Mouse (Mus musculus) hematopoietic stem cell, adult 5-6 weeks (primary cell): ENCODE results near the gene Wars2. TPM values are rescaled to one million over a fixed set of nuclear protein-coding genes. Genes with fewer than 3 reads are reported as not detected.
A peak's percentile ranks its signal among the peaks of the same experiment; 100 is the strongest.

ENCODE experiments used
- ATAC-seq, 2 experiments: fragments of 125-278 bp in 1 of 2; replicated peaks in 1 of 2; 2 replicates each; pipeline ENCODE4 v1.8.0; 2016 to 2017; ENCODE audit warnings: inconsistent platforms in 2 of 2, mild to moderate bottlenecking in 2 of 2, moderate number of reproducible peaks in 2 of 2, low read depth in 1 of 2, moderate TSS enrichment in 1 of 2; ENCODE audit not compliant: low FRiP score in 2 of 2, poor library complexity in 2 of 2, severe bottlenecking in 2 of 2, insufficient read depth in 1 of 2, low TSS enrichment in 1 of 2
- total RNA-seq: library from RNA; stranded (forward); fragments of 172-1452, 232-1000 nt; gene quantifications from 2 replicates; pipeline ENCODE4 v1.2.3, GENCODE M21; 2017

Wars2 gene
- 7.8 TPM in 2 replicates for total RNA-seq

- peak; percentile 98 to 99 for ATAC-seq
Observed at GRCm38 (mm10) chr3:99140940-99141854, at the start of gene Wars2. Wars2 (plus strand) TSS chr3:99141068.

GRCm38 (mm10) chr3:99096816-99097215 is 44.1 kb upstream of the Wars2 start:
- no peak for ATAC-seq

DNA sequence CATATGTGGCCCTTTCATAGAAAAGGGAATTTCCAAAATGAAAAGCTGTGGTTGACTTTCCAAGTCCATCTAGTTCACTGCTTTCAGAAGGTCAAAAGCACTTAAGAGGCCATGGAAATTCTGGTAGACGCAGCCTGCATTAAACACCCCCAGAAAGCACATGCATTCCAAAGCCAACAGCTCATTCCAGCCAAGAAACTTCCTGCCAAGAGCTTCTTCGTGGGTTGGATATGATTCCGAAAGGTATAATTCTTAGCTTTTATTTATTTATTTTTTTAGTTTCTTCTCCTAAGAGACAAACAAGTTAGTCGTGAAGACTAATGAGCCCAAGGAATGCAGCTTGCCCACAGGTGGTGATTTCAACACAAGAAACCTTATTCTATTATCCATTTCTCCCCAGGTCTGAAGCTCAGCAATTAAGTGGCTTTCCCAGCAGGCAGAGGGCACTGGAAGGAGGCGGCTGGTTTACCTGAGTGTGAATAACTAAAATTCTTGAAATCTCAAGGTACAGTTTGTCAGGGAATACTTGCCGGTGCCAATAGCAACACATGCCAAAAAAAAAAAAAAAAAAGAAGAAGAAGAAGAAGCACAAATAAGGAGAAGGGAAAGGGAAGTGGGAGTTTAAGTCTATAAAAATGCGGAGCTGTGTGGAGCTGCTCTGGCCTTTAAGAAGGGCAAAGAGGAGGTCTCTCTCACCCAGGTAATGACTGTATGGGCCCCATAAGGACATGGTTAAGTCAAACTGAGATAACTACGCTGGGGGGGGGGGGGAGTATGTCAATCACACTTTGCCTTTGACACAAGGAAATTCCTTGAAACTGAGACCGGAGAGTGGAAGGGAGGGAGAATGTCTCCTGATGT is 30.3 kb upstream of the Wars2 start:
- no peak for ATAC-seq

DNA sequence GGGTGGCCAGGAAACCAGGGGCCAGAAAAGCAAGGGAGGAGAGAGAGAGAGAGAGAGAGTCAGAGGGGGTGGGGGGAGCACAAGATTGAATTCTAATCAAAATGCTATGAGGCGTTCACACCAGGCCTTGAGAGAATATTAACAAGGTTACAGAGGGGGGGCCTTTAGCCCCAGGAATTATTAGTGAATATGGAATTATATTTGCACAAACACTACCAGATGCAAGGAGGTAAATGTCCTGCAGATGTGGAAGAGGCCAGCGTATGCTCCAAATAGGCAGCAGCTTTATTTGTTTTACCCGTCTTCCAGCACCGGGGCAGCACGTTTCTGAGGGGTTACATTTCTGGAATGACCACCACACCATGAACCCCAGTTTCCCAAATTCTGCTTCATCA is 29.7 kb upstream of the Wars2 start:
- ATAC-seq, result no peak

- peak in 1 of 2 experiments; percentile 36; a peak in 1 of 4 replicates for ATAC-seq
Observed at GRCm38 (mm10) chr3:99113266-99113837, 27.5 kb upstream of the Wars2 start.

- ATAC-seq, result no peak
Observed at GRCm38 (mm10) chr3:99120942-99121341, 19.9 kb upstream of the Wars2 start.

DNA sequence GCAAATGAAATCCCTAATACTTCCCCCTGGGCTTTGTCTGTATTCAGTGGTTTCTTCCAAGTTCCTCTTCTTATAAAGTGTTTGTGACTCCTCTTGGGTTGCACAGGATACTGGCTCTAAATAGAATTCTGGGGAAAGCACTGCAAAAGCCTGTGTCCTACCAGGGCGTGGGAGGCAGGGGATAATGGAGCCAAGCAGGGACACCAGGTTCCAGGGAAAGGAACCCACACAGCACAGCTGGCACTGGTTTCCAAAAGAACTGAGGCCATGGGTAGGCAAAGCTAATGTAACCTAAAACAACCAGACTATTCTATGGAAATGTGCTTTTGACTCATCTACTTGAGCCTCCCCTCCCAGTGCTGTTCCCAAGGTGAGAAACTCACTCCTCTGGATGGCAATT is 10.3 kb upstream of the Wars2 start:
- no peak for ATAC-seq

GRCm38 (mm10) chr3:99131973-99132372 is 8.9 kb upstream of the Wars2 start:
- no peak for ATAC-seq

DNA sequence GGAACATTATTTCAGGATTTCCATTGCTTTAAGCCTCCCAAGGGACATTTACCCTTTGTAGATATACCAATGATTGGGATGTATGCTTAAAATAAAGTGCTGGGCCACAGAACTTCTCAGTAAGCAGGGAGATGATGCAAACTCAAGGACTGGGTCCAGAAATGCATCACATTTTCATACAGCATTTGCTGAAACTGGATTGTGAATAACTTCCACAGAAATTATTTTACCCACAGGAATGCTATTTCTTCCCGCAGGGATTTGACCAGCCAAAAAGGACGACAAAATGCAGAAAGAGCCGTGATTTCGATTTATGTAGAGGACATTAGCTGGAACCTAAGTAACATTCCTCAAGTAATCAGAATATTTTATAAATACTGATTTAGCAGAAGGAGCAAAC is 7.0 kb upstream of the Wars2 start:
- ATAC-seq, result no peak

- ATAC-seq, result no peak
Observed at GRCm38 (mm10) chr3:99147886-99148285, 7.0 kb downstream of the Wars2 start.

DNA sequence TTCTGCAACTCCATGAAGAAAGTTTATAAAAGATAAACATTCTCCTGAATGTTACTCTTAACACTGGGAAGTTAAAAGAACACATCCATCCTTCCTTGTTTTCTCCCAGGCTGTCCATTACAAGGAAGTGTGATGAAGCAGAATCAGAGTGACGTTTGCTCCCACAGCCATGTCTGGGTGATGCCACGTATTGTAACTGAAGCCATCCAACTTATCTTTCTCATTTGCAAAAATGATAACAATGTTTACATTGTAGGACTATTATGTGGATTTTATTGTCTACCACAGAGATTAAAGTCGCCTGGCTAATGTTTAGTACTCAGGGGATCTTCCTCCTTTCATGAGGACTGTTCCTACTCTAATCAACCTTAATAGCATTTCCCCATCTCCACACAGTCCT is 8.2 kb downstream of the Wars2 start:
- ATAC-seq, result no peak

DNA sequence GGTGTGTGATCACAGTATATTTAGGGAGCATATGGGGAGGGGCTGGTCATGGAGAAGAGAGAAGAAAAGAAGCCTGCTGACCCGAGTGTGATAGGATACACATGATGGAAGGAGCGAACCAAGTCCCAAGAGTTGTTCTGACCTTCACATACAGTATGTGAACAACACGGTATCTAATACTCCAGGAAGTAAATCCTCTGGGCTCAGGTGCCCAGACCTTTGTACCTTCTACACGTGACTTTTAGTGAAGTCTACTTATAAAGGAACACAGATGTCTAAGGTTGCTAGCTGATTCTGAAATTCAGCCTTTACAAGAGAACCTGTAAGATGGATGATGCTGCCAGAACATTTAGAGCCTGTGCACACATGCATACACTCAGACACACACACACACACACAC is 15.4 kb downstream of the Wars2 start:
- no peak for ATAC-seq

DNA sequence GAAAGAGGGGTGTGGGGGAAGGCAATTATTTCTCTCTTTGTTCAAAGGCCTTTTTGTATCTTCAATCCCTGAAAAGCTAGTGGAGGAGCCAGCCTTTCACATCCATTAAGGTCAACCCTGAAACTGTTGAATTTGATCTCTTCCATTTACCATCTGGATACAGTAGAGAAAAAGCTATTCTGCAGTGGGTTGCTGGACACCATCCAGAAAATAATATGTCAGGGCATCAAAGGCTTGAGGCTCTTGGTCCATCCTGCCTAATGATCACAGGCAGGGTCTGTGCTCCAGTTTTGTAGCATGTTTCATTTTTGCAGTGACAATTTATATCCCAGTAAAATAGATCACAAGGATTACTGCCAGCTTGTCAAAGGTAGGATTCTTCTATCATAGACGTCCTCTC is 16.1 kb downstream of the Wars2 start:
- ATAC-seq, result no peak

DNA sequence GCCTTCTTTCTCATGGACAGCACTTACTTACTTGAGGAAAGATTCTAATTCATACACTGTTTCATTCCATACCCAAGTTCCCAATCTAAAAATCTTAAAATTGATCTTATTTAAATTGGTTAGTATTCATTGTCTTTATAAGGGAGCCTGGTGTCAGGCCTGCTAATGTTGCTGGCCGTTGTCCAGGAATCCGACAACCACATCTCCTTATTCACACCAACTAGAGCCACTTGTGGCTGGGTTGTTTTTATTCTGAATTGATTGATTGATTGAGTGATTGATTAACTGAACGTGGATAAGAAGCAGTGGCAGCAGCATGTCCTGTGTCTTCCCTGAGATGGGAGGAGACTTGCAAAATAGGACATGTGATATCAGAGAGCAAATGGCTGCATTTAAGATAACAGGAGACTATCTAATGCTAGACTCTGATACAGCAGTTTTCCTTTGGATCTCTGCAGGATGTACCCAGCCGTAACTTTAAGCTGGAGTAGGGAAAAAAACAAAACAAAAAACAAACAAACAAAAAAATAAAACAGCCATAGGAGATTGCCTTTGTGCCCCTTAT is 16.7 kb downstream of the Wars2 start:
- no peak for ATAC-seq

DNA sequence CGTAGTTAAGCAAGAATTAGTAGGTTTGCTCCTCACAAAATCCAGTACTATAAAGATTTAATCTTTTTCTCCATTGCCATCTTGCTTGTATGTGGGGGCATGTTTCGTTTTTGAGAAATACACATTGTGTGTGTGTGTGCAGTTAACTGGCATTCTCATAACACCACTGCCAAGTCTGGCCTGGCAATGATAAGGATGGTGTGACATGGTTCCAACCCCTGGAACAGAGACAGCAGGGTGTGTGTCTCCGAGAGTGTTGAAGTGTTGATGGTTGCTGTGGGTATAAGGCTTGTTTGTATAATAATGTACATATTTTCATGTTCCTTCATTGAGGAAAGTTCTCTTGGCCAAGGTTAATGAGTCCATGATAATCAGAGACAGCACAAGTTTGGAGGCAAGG is 19.1 kb downstream of the Wars2 start:
- no peak for ATAC-seq

DNA sequence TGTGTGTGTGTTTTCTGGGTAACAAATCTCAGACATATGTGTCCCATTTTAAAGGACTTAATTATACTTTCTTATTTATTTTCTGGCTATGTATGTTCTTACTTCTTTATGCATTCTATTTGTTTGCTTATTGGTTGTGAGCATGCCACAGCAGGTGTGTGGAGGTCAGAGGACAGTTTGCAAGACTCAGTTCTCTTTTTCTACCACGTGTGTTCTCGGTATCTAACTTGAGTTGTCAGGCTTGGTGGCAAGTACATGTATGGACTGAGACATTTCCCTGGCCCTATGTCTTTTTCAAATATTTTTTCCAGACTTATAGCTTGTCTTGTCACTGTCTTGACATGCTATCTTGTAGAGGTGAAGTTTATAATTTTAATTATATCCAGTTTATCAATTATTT is 21.3 kb downstream of the Wars2 start:
- no peak for ATAC-seq

- ATAC-seq, result 0 out of 4 replicates have a peak, but pooled peaks of 1 of the 2 experiments have one; percentile 32
Observed at GRCm38 (mm10) chr3:99167734-99168133, 26.9 kb downstream of the Wars2 start.

GRCm38 (mm10) chr3:99173178-99173577 is 32.3 kb downstream of the Wars2 start:
- peak; percentile 24 to 49; a peak in 2 of 4 replicates for ATAC-seq
